Comparison of ENCODE assay signal across 12 mouse cellular contexts in genomic region chr15:77903176-77903575, GRCm38 (mm10). TPM values are rescaled to one million over a fixed set of nuclear protein-coding genes. Genes with fewer than 3 reads are reported as not detected.
A peak's percentile ranks its signal among the peaks of the same experiment; 100 is the strongest.
DNase-seq lines count a peak whose midpoint lies in the region; ATAC-seq lines count a peak whose summit lies in the region.
"Had no signal": no experiment of that assay in that cellular context is flagged by ENCODE, and none has a peak within 500 bp of the region (broad histone marks: within the 10 kb centered on the region; RNA-seq: fewer than 3 reads in every experiment).

No protein-coding gene starts in this region.

- WGBS in stomach, embryonic 16.5 days = 53% methylated on average over 5 of the region's 5 CpGs

- H3K9me3 ChIP-seq in megakaryocyte, embryonic 14.5 days = no peaks in the 10 kb centered on the region
- no peaks in the 10 kb centered on the region for H3K9me3 ChIP-seq in stomach, embryonic 16.5 days (replicated peaks; ENCODE audit: control insufficient read depth, low read length)
- H3K9me3 ChIP-seq: hindbrain, embryonic 15.5 days; neural tube, embryonic 15.5 days had no signal

- 0 out of 2 replicates have a peak overlapping the region, but pooled peaks have one; percentile 40 for H3K9ac ChIP-seq in stomach, embryonic 16.5 days (ENCODE audit: low read length)
- H3K9ac ChIP-seq: hindbrain, embryonic 15.5 days; neural tube, embryonic 15.5 days had no signal

- peaks cover 57% of the 10 kb centered on the region for H3K4me1 ChIP-seq in megakaryocyte, embryonic 14.5 days
- peaks cover 38% of the 10 kb centered on the region for H3K4me1 ChIP-seq in stomach, embryonic 16.5 days (ENCODE audit: control insufficient read depth, insufficient read depth, low read length)

- ATAC-seq in megakaryocyte, adult 5-6 weeks (ENCODE audit: poor library complexity, severe bottlenecking) = no peak
- no peak for ATAC-seq in stomach, embryonic 16.5 days (ENCODE audit: insufficient read depth, low FRiP score)
- no peak for ATAC-seq in granulocyte monocyte progenitor cell, adult 5-6 weeks (replicated peaks; ENCODE audit: poor library complexity, severe bottlenecking)

- no peak overlapping the region for H3K4me2 ChIP-seq in stomach, embryonic 16.5 days (ENCODE audit: low read depth, low read length)
- H3K4me2 ChIP-seq: hindbrain, embryonic 15.5 days; neural tube, embryonic 15.5 days had no signal

- DNase-seq in adrenal gland, adult 2 months = peak; percentile 21
- no peak for DNase-seq in adrenal gland, postnatal 4 days (ENCODE audit: low spot score in 2 of 2)
- peak; percentile 55 for DNase-seq in kidney, postnatal 10 days
- no peak for DNase-seq in T-cell, adult 2 months (ENCODE audit: low spot score)
- DNase-seq: adrenal gland, postnatal 25 days; spleen, adult 18-20 months had no signal

- peaks cover 3% of the 10 kb centered on the region for H3K36me3 ChIP-seq in megakaryocyte, embryonic 14.5 days (replicated peaks; ENCODE audit: low read length)
- H3K36me3 ChIP-seq in stomach, embryonic 16.5 days (ENCODE audit: control insufficient read depth, insufficient read depth, low read length) = no peaks in the 10 kb centered on the region
- H3K36me3 ChIP-seq: hindbrain, embryonic 15.5 days; neural tube, embryonic 15.5 days had no signal

- no peaks in the 10 kb centered on the region for H3K27me3 ChIP-seq in megakaryocyte, embryonic 14.5 days (replicated peaks)
- no peaks in the 10 kb centered on the region for H3K27me3 ChIP-seq in stomach, embryonic 16.5 days (ENCODE audit: control insufficient read depth, insufficient read depth, low read length)

- H3K27ac ChIP-seq in stomach, embryonic 16.5 days (ENCODE audit: low read length) = 0 out of 2 replicates have a peak overlapping the region, but pooled peaks have one; percentile 31
- H3K27ac ChIP-seq: hindbrain, embryonic 15.5 days; neural tube, embryonic 15.5 days had no signal

- H3K4me3 ChIP-seq in megakaryocyte, embryonic 14.5 days (replicated peaks) = peak overlapping the region; percentile 56
- H3K4me3 ChIP-seq in stomach, embryonic 16.5 days (replicated peaks; ENCODE audit: low read length) = no peak overlapping the region
- H3K4me3 ChIP-seq: hindbrain, embryonic 15.5 days; neural tube, embryonic 15.5 days had no signal

RNA-seq across cellular contexts. Expression of gene Txn2, which starts 25.6 kb away (rescaled TPM):
- total RNA-seq in adrenal gland, adult 2 months (2021) = 100 to 1,000 TPM; 538 to 652 TPM
- polyA plus RNA-seq in adrenal gland, adult 2 months (2012; rRNA removed) = 1,033 and 1,131 TPM in 2 replicates
- 100 to 1,000 TPM; 271 to 275 TPM for total RNA-seq in adrenal gland, postnatal 4 days (2021)
- polyA plus RNA-seq in megakaryocyte, embryonic 14.5 days (2012; ENCODE audit: insufficient read depth, low replicate concordance) = 186 and 405 TPM in 2 replicates
- 162 and 187 TPM in 2 replicates for total RNA-seq in megakaryocyte, adult 5-6 weeks (2015)
- 23.2 and 39.4 TPM in 2 replicates for total RNA-seq in megakaryocyte, adult 5-6 weeks (2017)
- polyA plus RNA-seq in stomach, embryonic 16.5 days (2015; fragmentation: Nextera tagmentation; extraction: Ambion mirVana) = 232 and 253 TPM in 2 replicates
- 214 and 226 TPM in 2 replicates for total RNA-seq in granulocyte monocyte progenitor cell, adult 5-6 weeks (2014; fragmentation: Nextera tagmentation)
- total RNA-seq in granulocyte monocyte progenitor cell, adult 5-6 weeks (2017) = 65.7 and 89.0 TPM in 2 replicates

RNA-seq across cellular contexts. Expression of gene Foxred2, which starts 53.3 kb away (rescaled TPM):
- 1 to 10 TPM; 2.4 to 2.9 TPM for total RNA-seq in adrenal gland, adult 2 months (2021)
- 3.5 and 4.5 TPM in 2 replicates for polyA plus RNA-seq in adrenal gland, adult 2 months (2012; rRNA removed)
- total RNA-seq in adrenal gland, postnatal 4 days (2021) = 1 to 10 TPM; 4.9 to 5.2 TPM
- 0.66 TPM in 1 of 2 replicates, not detected in the other for polyA plus RNA-seq in megakaryocyte, embryonic 14.5 days (2012; ENCODE audit: insufficient read depth, low replicate concordance)
- 30.7 and 38.2 TPM in 2 replicates for total RNA-seq in megakaryocyte, adult 5-6 weeks (2015)
- 30.2 and 31.5 TPM in 2 replicates for total RNA-seq in megakaryocyte, adult 5-6 weeks (2017)
- polyA plus RNA-seq in stomach, embryonic 16.5 days (2015; fragmentation: Nextera tagmentation; extraction: Ambion mirVana) = 2.9 and 3.3 TPM in 2 replicates
- 10.1 and 18.2 TPM in 2 replicates for total RNA-seq in granulocyte monocyte progenitor cell, adult 5-6 weeks (2014; fragmentation: Nextera tagmentation)
- 16.0 and 18.5 TPM in 2 replicates for total RNA-seq in granulocyte monocyte progenitor cell, adult 5-6 weeks (2017)

Comparison
In these comparisons a context has a peak if more than half of its experiments do, and no peak if none do; other contexts are left out.
1. DNase-seq: peak in adrenal gland, adult 2 months (single experiment) and kidney, postnatal 10 days (single experiment); none in adrenal gland, postnatal 4 days (0 of 2) and T-cell, adult 2 months (single experiment).